13 mouse cellular contexts compared by ENCODE assay signal in the genomic region with DNA sequence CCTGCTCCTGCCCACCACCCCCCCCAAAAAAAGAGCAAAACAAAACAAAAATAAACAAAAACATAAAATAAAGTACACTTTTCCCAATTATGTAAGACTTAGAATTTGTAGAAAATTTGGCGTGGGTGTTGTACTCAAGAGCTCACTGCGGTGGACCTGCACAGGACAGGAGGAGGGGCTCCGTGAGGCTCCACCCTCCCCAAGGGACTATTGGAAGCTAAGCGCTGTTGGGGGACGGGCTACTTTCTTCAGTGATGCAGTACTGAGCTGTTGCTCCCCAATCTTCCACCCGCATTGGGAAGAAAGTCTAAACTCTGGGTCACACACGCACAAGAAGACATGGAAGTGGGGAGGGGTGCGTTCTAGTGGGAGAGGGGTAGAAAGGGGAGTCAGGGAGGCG.
DNase-seq lines count a peak whose midpoint lies in the region; ATAC-seq lines count a peak whose summit lies in the region.
"Had no signal": no experiment of that assay in that cellular context is flagged by ENCODE, and none has a peak within 500 bp of the region (broad histone marks: within the 10 kb centered on the region; RNA-seq: fewer than 3 reads in every experiment).

No protein-coding gene starts in this region.

- H3K9me3 ChIP-seq in kidney, embryonic 14.5 days (ENCODE audit: control insufficient read depth, low read length): no peaks in the 10 kb centered on the region
- no peaks in the 10 kb centered on the region for H3K9me3 ChIP-seq in hindbrain, embryonic 15.5 days
- H3K9me3 ChIP-seq in neural tube, embryonic 15.5 days (replicated peaks): no peaks in the 10 kb centered on the region
- H3K9me3 ChIP-seq: liver, embryonic 12.5 days had no signal

- no peaks in the 10 kb centered on the region; the same call in 1 of the 2 replicates for H3K27me3 ChIP-seq in kidney, embryonic 14.5 days (ENCODE audit: control insufficient read depth, insufficient read depth, low read length)
- H3K27me3 ChIP-seq in hindbrain, embryonic 15.5 days: no peaks in the 10 kb centered on the region
- no peaks in the 10 kb centered on the region for H3K27me3 ChIP-seq in neural tube, embryonic 15.5 days (replicated peaks)

- DNase-seq in kidney, adult 11 months: no peak
- DNase-seq in retina, embryonic 14.5 days (ENCODE audit: low spot score): peak; percentile 44
- DNase-seq in retina, postnatal 1 day: no peak
- no peak for DNase-seq in urinary bladder, postnatal 10 days (ENCODE audit: low spot score)
- DNase-seq in right cerebral cortex, adult 18-20 months: no peak
- DNase-seq: B cell, adult 2 months; cerebellum, postnatal 36 days; layer of hippocampus, postnatal 36 days; right cerebral cortex, postnatal 25 days had no signal

- WGBS in kidney, embryonic 14.5 days: 13% methylated on average over 9 of the region's 9 CpGs
- WGBS in hindbrain, embryonic 15.5 days: 14% methylated on average over 9 of the region's 9 CpGs
- 10% methylated on average over 9 of the region's 9 CpGs for WGBS in neural tube, embryonic 15.5 days

- H3K4me2 ChIP-seq in kidney, embryonic 14.5 days (replicated peaks; ENCODE audit: low read depth, low read length): no peak overlapping the region
- no peak overlapping the region for H3K4me2 ChIP-seq in hindbrain, embryonic 15.5 days
- H3K4me2 ChIP-seq in neural tube, embryonic 15.5 days: no peak overlapping the region
- H3K4me2 ChIP-seq: liver, embryonic 12.5 days had no signal

- H3K36me3 ChIP-seq in kidney, embryonic 14.5 days (ENCODE audit: control insufficient read depth, insufficient read depth, low read length): no peaks in the 10 kb centered on the region
- H3K36me3 ChIP-seq in hindbrain, embryonic 15.5 days: no peaks in the 10 kb centered on the region
- H3K36me3 ChIP-seq in neural tube, embryonic 15.5 days: no peaks in the 10 kb centered on the region
- H3K36me3 ChIP-seq: liver, embryonic 12.5 days had no signal

- H3K27ac ChIP-seq in kidney, embryonic 14.5 days (ENCODE audit: low read depth, low read length): no peak overlapping the region
- peak overlapping the region; percentile 44; the same call in 1 of the 2 replicates for H3K27ac ChIP-seq in hindbrain, embryonic 15.5 days (replicated peaks)
- peak overlapping the region; percentile 61 for H3K27ac ChIP-seq in neural tube, embryonic 15.5 days (replicated peaks)
- H3K27ac ChIP-seq: liver, embryonic 12.5 days had no signal

- H3K9ac ChIP-seq in kidney, embryonic 14.5 days (ENCODE audit: low read depth, low read length): no peak overlapping the region
- H3K9ac ChIP-seq in hindbrain, embryonic 15.5 days: no peak overlapping the region
- H3K9ac ChIP-seq in neural tube, embryonic 15.5 days (replicated peaks): no peak overlapping the region
- H3K9ac ChIP-seq: liver, embryonic 12.5 days had no signal

- 0 out of 2 replicates have a peak, but pooled peaks have one; percentile 39 for ATAC-seq in kidney, embryonic 14.5 days (ENCODE audit: low FRiP score, low TSS enrichment)
- ATAC-seq in hindbrain, embryonic 15.5 days (ENCODE audit: low FRiP score, low read depth): 0 out of 2 replicates have a peak, but pooled peaks have one; percentile 63
- ATAC-seq in neural tube, embryonic 15.5 days (ENCODE audit: low FRiP score): no peak
- ATAC-seq: liver, embryonic 12.5 days had no signal

- H3K4me1 ChIP-seq in kidney, embryonic 14.5 days (ENCODE audit: control insufficient read depth, insufficient read depth, low read length): peaks cover 6% of the 10 kb centered on the region; the same call in 1 of the 2 replicates
- peaks cover 34% of the 10 kb centered on the region for H3K4me1 ChIP-seq in hindbrain, embryonic 15.5 days (replicated peaks)
- H3K4me1 ChIP-seq in neural tube, embryonic 15.5 days: peaks cover 43% of the 10 kb centered on the region
- H3K4me1 ChIP-seq: liver, embryonic 12.5 days had no signal

- H3K4me3 ChIP-seq in kidney, embryonic 14.5 days (ENCODE audit: low read length): no peak overlapping the region
- no peak overlapping the region for H3K4me3 ChIP-seq in hindbrain, embryonic 15.5 days
- H3K4me3 ChIP-seq in neural tube, embryonic 15.5 days (replicated peaks): no peak overlapping the region
- H3K4me3 ChIP-seq: liver, embryonic 12.5 days had no signal
